Mouse (Mus musculus) heart, adult 2 months (tissue): ENCODE results near the gene Lrp5.

ENCODE experiments used
- CTCF ChIP-seq: fragments of 200-600 bp; IDR thresholded peaks from 2 replicates; pipeline ENCODE4 v1.8.1; 2022; ENCODE audit warnings: antibody characterized with exemption, mild to moderate bottlenecking, moderate library complexity
- EP300 ChIP-seq: fragments of 200-500 bp; IDR thresholded peaks from 2 replicates; pipeline ENCODE4 v1.6.1; 2011; ENCODE audit warnings: low read depth, low read length, control low read depth; ENCODE audit not compliant: insufficient read depth
- POLR2A ChIP-seq: fragments of 200-500 bp; IDR thresholded peaks from 2 replicates; pipeline ENCODE4 v1.6.1; 2011; ENCODE audit warnings: mild to moderate bottlenecking, low read depth, low read length, control low read depth; ENCODE audit not compliant: insufficient read depth

DNA sequence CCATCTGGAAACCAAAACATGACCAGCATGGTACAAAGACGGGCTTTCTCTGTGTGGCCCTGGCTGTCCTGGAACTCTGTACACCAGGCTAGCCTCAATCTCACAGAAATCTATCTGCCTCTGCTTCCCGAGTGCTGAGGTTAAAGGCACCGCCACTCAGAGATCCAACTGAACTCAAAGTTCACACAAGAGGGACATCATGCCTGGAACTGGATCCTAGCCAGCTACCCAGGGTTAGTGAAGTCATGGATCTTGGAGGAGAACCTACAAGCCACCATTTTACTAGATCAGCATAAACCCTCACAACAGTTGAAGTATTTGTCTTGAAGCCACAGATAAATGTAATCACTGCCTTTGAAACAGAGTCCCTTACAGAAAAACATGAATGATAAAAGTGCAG, 49.6 kb upstream of the Lrp5 start:
- TF ChIP-seq EP300 (no peak), CTCF (no peak), POLR2A (no peak)
